Mouse (Mus musculus) urinary bladder, postnatal 36 days (tissue): ENCODE results near the gene Ttc27.

Source experiments
- DNase-seq, 2 experiments: peaks; one replicate each; pipeline ENCODE4 v3.0.0; 2022; ENCODE audit warnings: low spot score in 2 of 2, mixed read lengths in 1 of 2

The Ttc27 gene

GRCm38 (mm10) chr17:74830851-74831250 is 113.3 kb downstream of the Ttc27 start:
- no peak for DNase-seq

DNA sequence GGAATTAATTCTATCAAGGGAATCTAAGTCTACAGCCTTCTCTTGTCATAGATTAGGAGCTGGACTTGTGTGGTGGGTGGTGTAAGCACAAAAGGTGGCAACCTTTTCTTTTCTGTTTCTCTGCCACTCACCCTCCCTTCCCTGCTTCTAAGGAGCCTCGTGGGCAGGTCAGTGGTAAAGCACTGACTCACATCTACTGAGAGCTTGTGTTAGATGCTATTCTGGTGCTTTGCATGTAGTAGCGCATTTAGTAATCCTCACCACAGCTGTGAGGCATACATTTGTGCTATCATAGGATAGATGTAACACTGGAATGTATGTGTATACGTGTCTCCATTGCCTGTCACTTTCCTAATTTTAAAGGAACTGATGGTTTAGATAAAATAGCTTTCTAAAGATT is 124.2 kb downstream of the Ttc27 start:
- no peak for DNase-seq

DNA sequence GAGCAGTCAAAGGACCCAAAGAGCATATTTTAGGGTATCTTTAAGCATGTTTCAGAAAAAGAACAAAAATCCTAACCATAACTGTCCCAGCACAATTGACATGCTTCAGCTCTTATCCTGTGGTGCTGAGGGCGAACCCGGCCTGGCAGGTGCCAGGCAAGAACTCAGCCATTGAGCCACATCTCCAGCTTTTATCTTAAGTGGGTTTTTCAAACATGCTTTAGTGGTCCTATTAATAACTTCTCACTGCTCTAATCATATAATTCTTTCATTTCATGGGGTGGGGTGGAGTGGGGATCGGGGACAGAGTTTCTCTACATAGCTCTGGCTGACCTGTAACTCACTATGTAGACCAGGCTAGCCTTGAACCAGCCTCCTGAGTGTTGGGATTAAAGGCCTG is 125.1 kb downstream of the Ttc27 start:
- no peak for DNase-seq

- DNase-seq, result no peak
Measured at GRCm38 (mm10) chr17:74843486-74843885, 126.0 kb downstream of the Ttc27 start.

GRCm38 (mm10) chr17:74846031-74846891 is 128.7 kb downstream of the Ttc27 start:
- no peak for DNase-seq

GRCm38 (mm10) chr17:74850216-74850615 is 132.7 kb downstream of the Ttc27 start:
- no peak for DNase-seq

GRCm38 (mm10) chr17:74859298-74859697 is 141.8 kb downstream of the Ttc27 start:
- no peak for DNase-seq

DNA sequence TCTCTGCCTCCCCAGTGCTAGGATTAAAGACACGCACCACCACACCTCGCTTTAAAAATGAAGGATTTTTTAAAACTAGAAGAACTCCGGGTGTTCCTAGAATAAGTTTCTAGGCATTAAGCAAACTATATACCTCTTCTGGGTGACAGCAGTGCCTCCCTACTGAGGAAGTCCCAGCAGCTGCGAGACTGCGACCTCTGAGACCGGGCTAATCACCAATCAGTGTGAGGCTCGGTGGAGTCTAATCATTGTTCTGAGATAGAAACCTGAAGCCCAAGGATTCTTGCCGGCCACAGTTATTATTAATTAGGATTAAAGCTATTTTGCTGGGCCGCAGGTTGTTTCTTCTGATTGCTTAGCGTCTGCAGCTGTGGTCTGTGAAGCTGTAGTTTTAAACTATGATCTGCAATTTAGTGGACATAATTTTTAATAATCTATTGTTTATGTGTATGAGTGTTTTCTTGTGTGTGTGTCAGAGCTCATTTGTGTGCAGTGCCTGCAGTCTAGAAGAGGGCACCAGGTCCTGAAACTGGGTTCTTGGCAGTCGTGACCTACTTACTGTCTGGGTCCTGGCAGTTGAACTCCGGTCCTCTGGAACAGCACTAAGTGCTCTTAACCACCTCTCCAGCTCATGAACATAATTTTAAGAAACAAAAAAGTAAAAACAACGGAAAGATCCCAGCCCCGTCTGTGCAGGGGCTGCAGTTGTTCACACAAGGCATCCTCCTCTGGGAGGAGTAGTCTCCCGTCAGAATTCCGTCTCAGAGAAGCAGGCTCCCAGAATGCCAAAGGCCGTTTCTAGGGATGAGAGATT is 142.9 kb downstream of the Ttc27 start:
- no peak for DNase-seq

GRCm38 (mm10) chr17:74863845-74864244 is 146.3 kb downstream of the Ttc27 start:
- DNase-seq, result no peak

DNA sequence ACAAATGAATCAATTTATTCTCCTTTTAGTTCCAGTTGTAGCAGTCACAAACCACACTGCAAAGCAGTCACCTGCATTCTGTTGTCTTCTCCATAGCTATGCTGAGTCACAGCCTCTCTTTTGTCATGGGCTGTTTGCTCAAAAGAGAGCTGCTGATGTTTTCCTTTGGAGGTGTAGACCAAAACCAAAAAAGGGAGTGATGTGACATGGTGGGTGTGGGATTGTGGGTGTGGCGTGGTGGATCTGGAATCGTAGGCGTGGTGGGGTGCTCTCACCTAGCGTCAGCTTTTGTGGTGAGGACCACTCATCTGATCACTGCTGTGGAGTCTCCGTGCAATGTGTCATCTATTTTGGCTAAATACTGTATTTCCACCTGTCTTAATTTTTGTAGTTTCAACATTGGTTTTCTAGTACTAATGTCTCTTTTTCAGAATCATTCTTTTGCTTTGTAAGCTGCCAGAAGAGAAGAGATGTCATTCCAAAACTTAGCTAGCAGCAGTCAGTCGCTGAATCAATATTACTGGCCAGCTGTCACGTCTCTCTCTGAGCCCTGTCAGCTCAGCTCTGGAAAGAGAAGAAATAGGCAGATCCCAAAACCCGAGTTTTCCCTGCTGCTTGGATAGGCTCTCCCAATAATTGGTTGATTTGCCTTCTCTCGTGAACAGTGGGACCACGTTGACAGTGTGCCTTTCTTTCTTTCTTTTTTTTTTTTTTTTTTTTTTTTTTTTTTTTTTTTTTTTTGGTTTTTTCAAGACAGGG is 147.4 kb downstream of the Ttc27 start:
- DNase-seq, result no peak

DNA sequence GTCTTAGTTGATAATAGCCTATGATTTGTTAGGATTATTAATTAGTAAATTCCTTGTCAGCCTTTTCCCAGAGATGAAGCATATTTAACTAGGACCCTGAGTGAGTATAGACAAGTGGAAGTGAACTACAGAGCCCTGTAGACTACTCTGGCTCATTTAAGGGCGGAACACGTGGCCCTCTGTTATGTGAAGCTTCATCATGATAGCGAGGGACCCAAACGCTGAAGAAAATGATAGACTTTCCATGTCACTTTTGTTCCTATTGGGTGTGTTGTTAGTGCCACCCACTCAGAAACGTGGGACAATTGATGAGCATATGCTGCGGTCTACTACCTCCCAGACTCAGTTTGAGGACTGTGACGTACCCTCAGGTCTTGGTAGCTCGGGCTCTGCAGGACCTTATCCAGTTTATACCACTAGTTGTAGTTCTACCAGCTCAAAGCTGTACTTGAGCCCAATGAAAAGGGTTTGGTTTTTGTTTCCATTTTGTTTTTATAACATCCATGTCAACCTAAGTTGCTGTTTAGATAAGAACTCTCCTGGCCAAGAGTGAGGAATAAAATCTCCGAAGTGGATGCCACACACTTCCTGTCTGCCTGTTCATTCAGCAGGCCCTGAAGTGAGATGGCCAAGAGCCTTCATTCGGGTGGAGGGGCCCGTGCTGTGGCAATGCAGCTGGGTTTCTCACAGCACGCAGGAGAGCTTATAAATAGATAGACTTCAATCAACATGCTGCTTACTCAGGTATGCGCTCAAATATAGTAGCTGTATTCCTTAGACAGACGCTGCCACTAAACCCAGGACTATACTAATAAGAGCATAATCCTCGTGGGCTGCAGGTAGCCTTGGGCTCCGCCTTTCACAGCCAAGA is 148.4 kb downstream of the Ttc27 start:
- no peak for DNase-seq

GRCm38 (mm10) chr17:74866565-74867507 is 149.3 kb downstream of the Ttc27 start:
- peak; percentile 44 to 61 for DNase-seq

DNA sequence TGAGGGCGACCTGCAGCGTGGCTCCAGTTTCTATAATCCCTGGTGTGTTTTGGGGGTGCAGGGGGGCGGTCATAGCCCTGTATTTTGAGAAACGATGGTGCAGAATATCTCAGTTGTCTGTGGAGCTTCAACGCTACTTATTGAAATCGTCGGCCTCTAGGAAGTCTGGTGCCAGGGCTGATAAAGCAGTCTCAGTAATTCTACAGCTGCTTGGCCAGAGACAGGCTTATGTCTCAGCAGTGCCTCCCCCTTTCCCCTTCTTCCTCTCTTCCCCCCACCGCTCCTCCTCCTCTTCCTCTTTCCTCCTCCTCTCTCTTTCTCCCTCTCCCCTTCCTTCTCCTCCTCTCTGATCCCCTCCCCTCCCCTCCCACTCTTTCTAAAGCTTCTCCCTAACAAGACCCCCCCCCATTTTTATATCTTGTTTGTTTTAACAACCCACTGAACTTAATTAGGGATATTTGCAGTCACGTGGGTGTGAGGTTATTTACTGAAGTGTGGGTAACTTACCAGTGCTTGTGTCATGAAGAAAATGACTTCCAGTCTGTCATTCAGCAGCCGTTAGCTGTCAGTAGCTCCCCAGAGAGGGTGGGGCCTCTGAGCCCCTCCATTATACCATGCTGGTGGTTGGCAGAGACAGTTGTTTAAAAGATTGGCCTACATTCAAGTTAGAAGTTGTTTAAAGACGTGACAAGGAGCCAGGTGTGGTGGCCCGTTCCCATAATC is 150.8 kb downstream of the Ttc27 start:
- DNase-seq, result no peak

GRCm38 (mm10) chr17:74869556-74869955 is 152.0 kb downstream of the Ttc27 start:
- no peak for DNase-seq

GRCm38 (mm10) chr17:74870177-74871160 is 152.9 kb downstream of the Ttc27 start:
- DNase-seq, result no peak

DNA sequence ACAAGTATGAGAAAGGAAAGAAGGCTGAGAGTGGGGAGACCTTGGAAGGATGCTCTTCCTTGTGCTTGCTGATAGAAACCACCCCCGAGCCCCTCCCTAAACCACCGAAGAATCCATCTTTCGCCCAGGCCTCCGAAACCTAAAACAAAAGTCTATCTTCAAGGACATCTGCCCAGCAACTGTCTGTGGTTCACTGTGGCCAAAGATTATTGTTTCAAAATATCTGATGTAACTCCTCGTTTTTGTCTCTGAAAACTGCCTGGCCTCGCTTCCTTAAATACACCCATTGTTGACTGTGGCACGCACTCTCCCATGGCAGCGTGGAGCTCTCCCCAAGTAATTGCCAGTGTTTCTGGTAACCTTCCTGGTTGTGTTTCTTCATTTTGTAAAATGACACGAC is 155.0 kb downstream of the Ttc27 start:
- no peak for DNase-seq

GRCm38 (mm10) chr17:74873756-74874155 is 156.2 kb downstream of the Ttc27 start:
- no peak for DNase-seq

- no peak for DNase-seq
Measured at GRCm38 (mm10) chr17:74875740-74876139, 158.2 kb downstream of the Ttc27 start.
